Mouse (Mus musculus): ENCODE data around the gene Mgat4b.

- TF ChIP-seq CTCF (conservative IDR thresholded peaks at IDR 0.05; ENCODE audit: low read length) (no peak), NANOG (IDR thresholded peaks at IDR 0.05; ENCODE audit: borderline replicate concordance, low read length) (no peak), POU5F1 (IDR thresholded peaks at IDR 0.05; ENCODE audit: borderline replicate concordance, low read length) (no peak)
Observed at GRCm38 (mm10) chr11:50236937-50237835, 26.5 kb downstream of the Mgat4b start.
